Mouse (Mus musculus) neural tube, embryonic 12.5 days (tissue): ENCODE results near the gene Inpp5k. TPM values are rescaled to one million over a fixed set of nuclear protein-coding genes. Genes with fewer than 3 reads are reported as not detected.
A peak's percentile ranks its signal among the peaks of the same experiment; 100 is the strongest.

Experiments used
- ATAC-seq: fragments of 200-750 bp; cut with Nextera tagmentation; 2 replicates; pipeline ENCODE4 v1.8.0; 2017; ENCODE audit warnings: low read depth, mild to moderate bottlenecking, moderate TSS enrichment, moderate library complexity; ENCODE audit not compliant: low FRiP score
- H3K27ac ChIP-seq: fragments of 300-500 bp; sonication (generic); 2 replicates; pipeline ENCODE4 v1.5.1; 2016
- H3K27me3 ChIP-seq: fragments of 300-500 bp; sonication (generic); replicated peaks from 2 replicates; pipeline ENCODE4 v1.6.1; 2016; ENCODE audit warnings: mild to moderate bottlenecking
- H3K36me3 ChIP-seq: fragments of 300-500 bp; sonication (generic); 2 replicates; pipeline ENCODE4 v1.6.1; 2016; ENCODE audit warnings: mild to moderate bottlenecking
- H3K4me1 ChIP-seq: fragments of 300-500 bp; sonication (generic); 2 replicates; pipeline ENCODE4 v1.6.1; 2016
- H3K4me2 ChIP-seq: fragments of 300-500 bp; sonication (generic); replicated peaks from 2 replicates; pipeline ENCODE4 v1.6.1; 2016; ENCODE audit warnings: mild to moderate bottlenecking
- H3K4me3 ChIP-seq: fragments of 300-500 bp; sonication (generic); 2 replicates; pipeline ENCODE4 v1.5.1; 2016
- H3K9ac ChIP-seq: fragments of 300-500 bp; sonication (generic); 2 replicates; pipeline ENCODE4 v1.6.1; 2016; ENCODE audit warnings: mild to moderate bottlenecking
- H3K9me3 ChIP-seq: fragments of 300-500 bp; sonication (generic); 2 replicates; pipeline ENCODE4 v1.6.1; 2016; ENCODE audit warnings: mild to moderate bottlenecking
- WGBS: fragments of 180-500 bp; shearing (Covaris S2); methylation state at CpG from one replicate; pipeline ENCODE4 v1.1.7; 2016; 5-methylcytosine and 5-hydroxymethylcytosine counted together
- polyA plus RNA-seq: library from polyadenylated mRNA; unstranded; fragments of >200 nt; fragmentation: Nextera tagmentation; extraction: Ambion mirVana; gene quantifications from 2 replicates; pipeline ENCODE4 v1.2.1, GENCODE M21; 2016

Inpp5k gene
- polyA plus RNA-seq, 1 experiment from 2014 or later = 31.4 TPM

- Histone ChIP-seq H3K27me3 (no peaks in the 10 kb centered on the region), H3K4me2 (no peak overlapping the region), H3K4me1 (0 out of 2 replicates have a peak, but pooled peaks cover 3% of the 10 kb centered on the region), H3K9ac (no peak overlapping the region), H3K27ac (no peak overlapping the region), H3K4me3 (no peak overlapping the region), H3K9me3 (no peaks in the 10 kb centered on the region), H3K36me3 (peaks cover 3% of the 10 kb centered on the region; the same call in 1 of the 2 replicates)
- no peak for ATAC-seq
- WGBS = 80% methylated on average over 3 of the region's 3 CpGs
These were observed 44.1 kb downstream of the Inpp5k start for GRCm38 (mm10) chr11:75674875-75675274.

GRCm38 (mm10) chr11:75677881-75678746 is 47.3 kb downstream of the Inpp5k start:
- Histone ChIP-seq H3K9ac (0 out of 2 replicates have a peak overlapping the region, but pooled peaks have one; percentile 95), H3K4me1 (peaks cover 12% of the 10 kb centered on the region), H3K4me2 (peak overlapping the region; percentile 93), H3K9me3 (no peaks in the 10 kb centered on the region), H3K27me3 (no peaks in the 10 kb centered on the region), H3K27ac (no peak overlapping the region), H3K4me3 (peak overlapping the region; percentile 97), H3K36me3 (no peaks in the 10 kb centered on the region)
- no peak for ATAC-seq
- WGBS = 85% methylated on average over 3 of the region's 3 CpGs

GRCm38 (mm10) chr11:75678747-75679438 is 48.1 kb downstream of the Inpp5k start, which contains the start of gene Crk:
Gene Crk, plus strand, starts transcription at chr11:75679259.
- WGBS = under 1% methylated on average over 55 of the region's 55 CpGs

GRCm38 (mm10) chr11:75679439-75680171 is 48.8 kb downstream of the Inpp5k start:
- Histone ChIP-seq H3K4me3 (peak overlapping the region; percentile 97), H3K36me3 (0 out of 2 replicates have a peak, but pooled peaks cover 6% of the 10 kb centered on the region), H3K4me1 (peaks cover 12% of the 10 kb centered on the region), H3K9me3 (no peaks in the 10 kb centered on the region), H3K9ac (peak overlapping the region; percentile 95), H3K27ac (peak overlapping the region; percentile 82), H3K27me3 (no peaks in the 10 kb centered on the region), H3K4me2 (peak overlapping the region; percentile 93)
- WGBS = under 1% methylated on average over 43 of the region's 43 CpGs
- ATAC-seq = peak; percentile 81

More at GRCm38 (mm10) chr11:75678747-75679438, 48.1 kb downstream of the Inpp5k start, which contains the start of gene Crk:
- H3K4me1 ChIP-seq = peaks cover 12% of the 10 kb centered on the region
- peak within 1 kb of the TSS; percentile 97 for H3K4me3 ChIP-seq
- H3K36me3 ChIP-seq = 0 out of 2 replicates have a peak, but pooled peaks cover 6% of the 10 kb centered on the region
- H3K27ac ChIP-seq = peak within 1 kb of the TSS; percentile 82
- ATAC-seq = peak; percentile 97
- H3K9me3 ChIP-seq = no peaks in the 10 kb centered on the region
- H3K27me3 ChIP-seq = no peaks in the 10 kb centered on the region
- H3K4me2 ChIP-seq = peak within 1 kb of the TSS; percentile 93
- peak within 1 kb of the TSS; percentile 95 for H3K9ac ChIP-seq

GRCm38 (mm10) chr11:75684462-75684861 is 53.7 kb downstream of the Inpp5k start:
- no peak overlapping the region for H3K4me2 ChIP-seq
- no peak overlapping the region for H3K4me3 ChIP-seq
- 95% methylated on average over 5 of the region's 5 CpGs for WGBS
- H3K27me3 ChIP-seq = no peaks in the 10 kb centered on the region
- 0 out of 2 replicates have a peak, but pooled peaks cover 9% of the 10 kb centered on the region for H3K36me3 ChIP-seq
- H3K4me1 ChIP-seq = peaks cover 9% of the 10 kb centered on the region
- no peaks in the 10 kb centered on the region for H3K9me3 ChIP-seq
- no peak for ATAC-seq
- H3K27ac ChIP-seq = no peak overlapping the region
- H3K9ac ChIP-seq = no peak overlapping the region

DNA sequence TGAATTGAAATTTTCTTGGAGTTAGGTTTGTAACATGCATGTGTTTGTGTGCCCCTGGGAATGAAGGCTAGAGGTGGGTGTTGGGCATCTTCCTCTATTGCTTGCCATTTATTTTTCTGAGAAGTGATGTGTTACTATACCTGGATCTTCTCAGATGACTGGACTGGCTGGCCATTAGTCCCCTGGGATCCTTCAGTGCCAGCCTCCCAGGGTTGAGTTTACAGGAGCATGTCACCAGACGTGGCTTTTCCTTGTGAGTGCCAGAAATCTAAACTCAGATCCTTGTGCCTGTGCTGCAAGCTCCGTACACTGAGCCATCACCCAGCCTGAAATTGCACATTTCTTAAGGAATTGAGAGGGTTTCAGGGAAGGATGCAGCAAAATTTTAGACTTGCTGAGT is 54.2 kb downstream of the Inpp5k start:
- H3K9ac ChIP-seq = no peak overlapping the region
- H3K27ac ChIP-seq = no peak overlapping the region
- no peaks in the 10 kb centered on the region for H3K9me3 ChIP-seq
- H3K4me1 ChIP-seq = peaks cover 8% of the 10 kb centered on the region
- H3K36me3 ChIP-seq = 0 out of 2 replicates have a peak, but pooled peaks cover 9% of the 10 kb centered on the region
- H3K4me3 ChIP-seq = no peak overlapping the region
- ATAC-seq = no peak
- H3K4me2 ChIP-seq = no peak overlapping the region
- WGBS = 75% methylated on average over 2 of the region's 2 CpGs
- H3K27me3 ChIP-seq = no peaks in the 10 kb centered on the region

DNA sequence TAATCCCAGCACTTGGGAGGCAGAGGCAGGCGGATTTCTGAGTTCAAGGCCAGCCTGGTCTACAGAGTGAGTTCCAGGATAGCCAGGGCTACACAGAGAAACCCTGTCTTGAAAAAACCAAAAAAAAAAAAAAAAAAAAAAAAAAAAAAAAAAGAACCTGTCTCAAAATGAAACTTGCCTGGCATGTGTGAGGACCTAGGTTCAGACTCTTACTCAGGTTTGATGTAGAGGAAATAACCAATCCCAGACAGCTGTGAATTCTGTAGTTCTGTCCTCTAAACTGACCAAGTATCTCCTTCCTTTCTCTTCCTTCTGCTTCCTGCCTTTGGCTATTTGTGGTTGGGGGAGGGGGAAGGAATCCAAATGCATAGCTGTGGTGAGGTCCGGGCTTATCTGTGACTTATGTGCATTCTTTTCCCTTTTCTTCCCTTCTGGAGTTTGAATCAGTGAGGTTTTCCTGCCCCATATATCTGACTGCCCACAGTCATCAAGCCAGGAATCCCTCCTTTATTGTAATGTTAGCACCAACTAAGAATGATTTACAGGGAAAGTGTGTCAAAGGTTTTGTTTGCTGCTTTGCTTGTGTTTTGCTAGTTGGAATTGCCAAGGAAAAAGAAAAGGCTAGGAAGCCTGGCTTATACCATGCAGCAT is 56.7 kb downstream of the Inpp5k start:
- Histone ChIP-seq H3K9me3 (no peaks in the 10 kb centered on the region), H3K4me3 (no peak overlapping the region), H3K4me1 (no peaks in the 10 kb centered on the region), H3K27me3 (no peaks in the 10 kb centered on the region), H3K9ac (no peak overlapping the region), H3K36me3 (peaks cover 20% of the 10 kb centered on the region), H3K4me2 (no peak overlapping the region), H3K27ac (no peak overlapping the region)
- WGBS = 71% methylated on average over 2 of the region's 2 CpGs
- no peak for ATAC-seq

GRCm38 (mm10) chr11:75688132-75688531 is 57.3 kb downstream of the Inpp5k start:
- no peak overlapping the region for H3K27ac ChIP-seq
- no peak overlapping the region for H3K9ac ChIP-seq
- no peak overlapping the region for H3K4me3 ChIP-seq
- H3K9me3 ChIP-seq = no peaks in the 10 kb centered on the region
- H3K36me3 ChIP-seq = peaks cover 25% of the 10 kb centered on the region
- no peaks in the 10 kb centered on the region for H3K27me3 ChIP-seq
- no peak overlapping the region for H3K4me2 ChIP-seq
- WGBS = 97% methylated on average over 2 of the region's 2 CpGs
- no peak for ATAC-seq
- H3K4me1 ChIP-seq = no peaks in the 10 kb centered on the region

DNA sequence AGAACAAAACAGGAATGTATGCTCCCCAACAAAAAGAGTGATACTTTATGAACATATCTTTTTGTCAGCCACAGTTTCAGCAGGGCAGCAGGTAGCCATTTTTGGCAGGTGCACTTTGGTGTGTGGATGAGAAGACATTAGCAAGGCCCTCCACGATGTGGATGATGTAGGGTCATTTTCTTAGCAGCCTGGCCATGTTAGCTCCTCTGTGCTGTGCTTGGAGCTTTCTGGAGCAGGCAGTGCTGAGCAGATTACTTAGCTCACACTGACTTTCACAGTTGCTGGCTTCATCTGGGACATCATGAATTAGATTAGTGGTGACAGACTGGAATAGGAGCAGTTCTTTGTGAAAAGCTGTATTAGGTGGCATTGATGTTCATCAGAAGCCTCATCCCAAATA is 59.2 kb downstream of the Inpp5k start:
- 90% methylated on average over 1 of the region's 1 CpGs for WGBS
- H3K9ac ChIP-seq = no peak overlapping the region
- no peak for ATAC-seq
- no peak overlapping the region for H3K27ac ChIP-seq
- no peaks in the 10 kb centered on the region for H3K4me1 ChIP-seq
- H3K9me3 ChIP-seq = no peaks in the 10 kb centered on the region
- no peak overlapping the region for H3K4me3 ChIP-seq
- no peak overlapping the region for H3K4me2 ChIP-seq
- no peaks in the 10 kb centered on the region for H3K27me3 ChIP-seq
- peaks cover 38% of the 10 kb centered on the region for H3K36me3 ChIP-seq

DNA sequence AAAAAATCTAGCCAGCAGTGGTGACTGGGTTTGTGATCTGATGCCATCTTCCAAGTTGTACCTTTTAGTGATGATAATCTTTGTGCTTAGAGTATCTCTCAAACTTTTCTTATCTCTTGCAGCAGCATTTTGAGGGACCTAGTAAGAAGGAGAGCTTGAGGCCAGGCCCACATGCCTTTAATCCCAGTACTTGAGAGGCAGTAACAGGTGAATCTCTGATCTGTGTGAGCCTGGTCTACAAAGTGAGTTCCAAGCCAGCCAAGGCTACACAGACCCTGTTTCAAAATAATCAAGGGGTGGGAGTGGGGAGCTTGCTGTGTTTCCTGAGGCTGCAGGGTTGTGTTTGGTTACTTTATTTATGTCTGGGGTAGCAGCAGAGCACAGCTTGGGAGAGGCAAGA is 60.3 kb downstream of the Inpp5k start:
- H3K4me1 ChIP-seq = no peaks in the 10 kb centered on the region
- H3K4me2 ChIP-seq = no peak overlapping the region
- H3K36me3 ChIP-seq = peaks cover 41% of the 10 kb centered on the region
- ATAC-seq = no peak
- H3K9ac ChIP-seq = no peak overlapping the region
- no peaks in the 10 kb centered on the region for H3K27me3 ChIP-seq
- no peak overlapping the region for H3K4me3 ChIP-seq
- no peaks in the 10 kb centered on the region for H3K9me3 ChIP-seq
- H3K27ac ChIP-seq = no peak overlapping the region

GRCm38 (mm10) chr11:75693570-75693969 is 62.8 kb downstream of the Inpp5k start:
- Histone ChIP-seq H3K4me3 (no peak overlapping the region), H3K36me3 (peaks cover 60% of the 10 kb centered on the region), H3K27me3 (no peaks in the 10 kb centered on the region), H3K4me1 (no peaks in the 10 kb centered on the region), H3K27ac (no peak overlapping the region), H3K4me2 (no peak overlapping the region), H3K9ac (no peak overlapping the region), H3K9me3 (no peaks in the 10 kb centered on the region)
- no peak for ATAC-seq
- WGBS = 94% methylated on average over 5 of the region's 5 CpGs
